Mouse (Mus musculus): ENCODE data around the gene Mmgt2. TPM values are rescaled to one million over a fixed set of nuclear protein-coding genes. Genes with fewer than 3 reads are reported as not detected.

The Mmgt2 gene
- polyA plus RNA-seq, 1 experiment from 2014 or later: 44.2 TPM

- DNase-seq (ENCODE audit: low spot score): peak; percentile 75
- no peaks in the 10 kb centered on the region for H3K27me3 ChIP-seq (replicated peaks; ENCODE audit: low read depth, poor library complexity, severe bottlenecking)
- H3K36me3 ChIP-seq (replicated peaks): peaks cover 15% of the 10 kb centered on the region
- H3K4me3 ChIP-seq: peak overlapping the region; percentile 49
- no peaks in the 10 kb centered on the region for H3K9me3 ChIP-seq
- peak overlapping the region; percentile 87 for H3K27ac ChIP-seq (replicated peaks)
- 1% methylated on average over 9 of the region's 9 CpGs for WGBS
- H3K4me1 ChIP-seq: peaks cover 62% of the 10 kb centered on the region
These were observed 18.9 kb upstream of the Mmgt2 start for GRCm38 (mm10) chr11:62629352-62630224.

DNA sequence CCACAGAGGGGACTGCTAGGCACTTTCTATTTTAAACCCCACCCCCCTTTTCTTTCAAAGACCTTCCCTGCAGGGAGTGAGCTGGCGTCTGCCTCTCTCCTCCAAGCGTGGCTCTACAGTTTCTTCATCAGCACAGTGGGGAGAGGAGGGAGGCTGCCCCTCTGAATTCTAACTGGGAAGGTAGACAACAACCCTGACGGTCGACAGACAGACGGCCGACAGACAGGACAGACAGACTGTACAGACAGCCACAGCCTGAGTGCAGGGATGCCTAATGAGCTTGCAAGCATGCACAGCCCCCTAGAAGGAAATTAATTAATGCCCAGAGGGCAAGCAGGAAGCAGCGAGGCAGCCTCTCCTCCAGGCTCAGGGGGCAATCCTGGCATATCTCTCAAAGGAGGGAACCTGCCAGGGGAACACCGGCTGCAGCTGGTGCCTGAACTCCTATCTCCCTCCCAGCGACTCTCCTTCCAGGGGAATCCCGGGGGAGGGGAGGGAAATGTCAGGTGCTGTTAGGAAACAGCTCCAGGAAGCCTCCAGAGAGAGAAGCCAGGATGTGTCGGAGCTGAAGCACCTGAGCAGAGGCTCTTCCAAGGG is 18.1 kb upstream of the Mmgt2 start:
- Histone ChIP-seq H3K27me3 (replicated peaks; ENCODE audit: low read depth, poor library complexity, severe bottlenecking) (no peaks in the 10 kb centered on the region), H3K36me3 (replicated peaks) (peaks cover 15% of the 10 kb centered on the region), H3K4me3 (peak overlapping the region; percentile 49), H3K9me3 (no peaks in the 10 kb centered on the region), H3K27ac (replicated peaks) (peak overlapping the region; percentile 87), H3K4me1 (peaks cover 54% of the 10 kb centered on the region)
- 2% methylated on average over 11 of the region's 11 CpGs for WGBS
- peak; percentile 40 for DNase-seq (ENCODE audit: low spot score)

DNA sequence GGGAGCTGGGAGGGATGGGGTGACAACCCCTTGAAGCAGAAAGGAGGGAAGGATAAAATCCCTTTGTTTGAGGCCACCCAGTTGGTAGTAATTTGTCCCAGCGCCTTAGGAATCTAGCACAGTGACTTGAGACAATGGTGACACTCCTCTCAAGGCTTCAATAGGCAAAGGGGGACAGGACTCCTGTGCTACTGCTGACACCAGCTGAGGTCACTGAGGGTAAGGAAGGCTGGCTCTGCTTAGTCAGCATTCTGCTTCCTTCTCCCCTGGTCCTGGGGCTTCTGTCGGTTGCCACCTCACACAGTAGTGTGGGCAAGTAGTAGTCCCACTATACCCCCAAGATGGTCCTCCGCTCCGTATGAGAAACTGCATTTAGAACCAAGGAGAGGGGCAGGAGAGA is 17.3 kb upstream of the Mmgt2 start:
- 35% methylated on average over 4 of the region's 4 CpGs for WGBS
- Histone ChIP-seq H3K36me3 (replicated peaks) (peaks cover 15% of the 10 kb centered on the region), H3K4me3 (peak overlapping the region; percentile 49; the same call in 1 of the 2 replicates), H3K9me3 (no peaks in the 10 kb centered on the region), H3K27ac (replicated peaks) (peak overlapping the region; percentile 87), H3K4me1 (peaks cover 53% of the 10 kb centered on the region), H3K27me3 (replicated peaks; ENCODE audit: low read depth, poor library complexity, severe bottlenecking) (no peaks in the 10 kb centered on the region)
- no peak for DNase-seq (ENCODE audit: low spot score)

GRCm38 (mm10) chr11:62635406-62635805 is 13.1 kb upstream of the Mmgt2 start:
- no peaks in the 10 kb centered on the region for H3K27me3 ChIP-seq (replicated peaks; ENCODE audit: low read depth, poor library complexity, severe bottlenecking)
- WGBS: 68% methylated on average over 3 of the region's 3 CpGs
- H3K27ac ChIP-seq (replicated peaks): no peak overlapping the region
- no peaks in the 10 kb centered on the region for H3K9me3 ChIP-seq
- H3K36me3 ChIP-seq (replicated peaks): peaks cover 23% of the 10 kb centered on the region
- no peak overlapping the region for H3K4me3 ChIP-seq
- peaks cover 54% of the 10 kb centered on the region for H3K4me1 ChIP-seq
- DNase-seq (ENCODE audit: low spot score): no peak

- 58% methylated on average over 11 of the region's 11 CpGs for WGBS
These were observed 12.2 kb upstream of the Mmgt2 start for GRCm38 (mm10) chr11:62636105-62636839.

DNA sequence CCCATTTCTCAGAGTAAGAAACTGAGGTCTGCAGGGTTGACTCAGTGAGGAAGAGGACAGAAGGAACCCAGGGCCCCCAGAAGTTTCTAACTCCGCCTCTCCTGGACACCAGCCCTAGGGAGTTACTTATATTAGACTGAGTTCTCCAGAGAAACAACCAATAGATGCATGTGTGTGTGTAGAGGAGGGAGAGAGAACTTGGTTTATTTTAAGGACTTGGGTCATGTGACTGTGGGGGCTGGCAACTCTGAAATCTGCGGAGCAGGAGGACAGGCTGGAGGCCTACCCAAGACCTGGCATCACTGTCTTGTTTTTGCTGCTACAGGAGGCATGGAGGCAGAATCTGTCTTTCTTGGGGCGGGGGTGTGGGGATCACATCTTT is 11.6 kb upstream of the Mmgt2 start:
- 89% methylated on average over 3 of the region's 3 CpGs for WGBS
- peaks cover 23% of the 10 kb centered on the region for H3K36me3 ChIP-seq (replicated peaks)
- no peak overlapping the region for H3K27ac ChIP-seq (replicated peaks)
- H3K4me3 ChIP-seq: no peak overlapping the region
- H3K27me3 ChIP-seq (replicated peaks; ENCODE audit: low read depth, poor library complexity, severe bottlenecking): no peaks in the 10 kb centered on the region
- H3K9me3 ChIP-seq: no peaks in the 10 kb centered on the region
- peaks cover 41% of the 10 kb centered on the region for H3K4me1 ChIP-seq
- no peak for DNase-seq (ENCODE audit: low spot score)

More at GRCm38 (mm10) chr11:62636105-62636839, 12.2 kb upstream of the Mmgt2 start:
- peaks cover 46% of the 10 kb centered on the region for H3K4me1 ChIP-seq
- DNase-seq (ENCODE audit: low spot score): no peak
- peaks cover 23% of the 10 kb centered on the region for H3K36me3 ChIP-seq (replicated peaks)
- no peak overlapping the region for H3K4me3 ChIP-seq
- no peaks in the 10 kb centered on the region for H3K9me3 ChIP-seq
- H3K27me3 ChIP-seq (replicated peaks; ENCODE audit: low read depth, poor library complexity, severe bottlenecking): no peaks in the 10 kb centered on the region
- H3K27ac ChIP-seq (replicated peaks): peak overlapping the region; percentile 54

- WGBS: 77% methylated on average over 5 of the region's 5 CpGs
These were observed 11.1 kb upstream of the Mmgt2 start for GRCm38 (mm10) chr11:62637401-62637800.

DNA sequence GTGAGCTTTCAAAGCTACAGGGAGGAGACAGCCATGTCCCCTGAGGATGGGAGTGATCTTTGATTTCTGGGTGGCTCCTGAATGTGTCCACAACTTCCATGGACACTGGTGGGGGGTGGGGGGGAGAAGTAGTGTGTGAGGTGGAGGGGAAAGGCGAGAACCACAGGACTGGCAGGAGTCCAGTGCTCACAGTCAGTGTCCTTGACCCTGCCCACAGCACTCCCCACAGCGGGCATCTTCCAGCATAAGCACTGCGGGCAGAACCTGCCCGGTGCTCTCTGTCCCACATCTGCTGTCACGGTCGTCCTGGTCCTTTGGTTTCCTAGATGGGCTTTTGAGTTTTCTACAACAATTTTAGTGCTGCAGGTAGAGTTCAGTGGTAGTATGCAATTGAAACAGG is 10.7 kb upstream of the Mmgt2 start:
- no peak overlapping the region for H3K4me3 ChIP-seq
- H3K4me1 ChIP-seq: peaks cover 44% of the 10 kb centered on the region
- H3K9me3 ChIP-seq: no peaks in the 10 kb centered on the region
- DNase-seq (ENCODE audit: low spot score): no peak
- WGBS: 91% methylated on average over 6 of the region's 6 CpGs
- peaks cover 23% of the 10 kb centered on the region for H3K36me3 ChIP-seq (replicated peaks)
- no peak overlapping the region for H3K27ac ChIP-seq (replicated peaks)
- no peaks in the 10 kb centered on the region for H3K27me3 ChIP-seq (replicated peaks; ENCODE audit: low read depth, poor library complexity, severe bottlenecking)

More at GRCm38 (mm10) chr11:62637401-62637800, 11.1 kb upstream of the Mmgt2 start:
- H3K4me1 ChIP-seq: peaks cover 40% of the 10 kb centered on the region
- no peaks in the 10 kb centered on the region for H3K27me3 ChIP-seq (replicated peaks; ENCODE audit: low read depth, poor library complexity, severe bottlenecking)
- no peaks in the 10 kb centered on the region for H3K9me3 ChIP-seq
- H3K27ac ChIP-seq (replicated peaks): no peak overlapping the region
- no peak for DNase-seq (ENCODE audit: low spot score)
- H3K36me3 ChIP-seq (replicated peaks): peaks cover 23% of the 10 kb centered on the region
- no peak overlapping the region for H3K4me3 ChIP-seq

- no peaks in the 10 kb centered on the region for H3K9me3 ChIP-seq
- no peak overlapping the region for H3K27ac ChIP-seq (replicated peaks)
- no peak overlapping the region for H3K4me3 ChIP-seq
- WGBS: 91% methylated on average over 4 of the region's 4 CpGs
- H3K4me1 ChIP-seq: peaks cover 50% of the 10 kb centered on the region
- peaks cover 24% of the 10 kb centered on the region for H3K36me3 ChIP-seq (replicated peaks)
- DNase-seq (ENCODE audit: low spot score): no peak
- H3K27me3 ChIP-seq (replicated peaks; ENCODE audit: low read depth, poor library complexity, severe bottlenecking): no peaks in the 10 kb centered on the region
These were observed 10.1 kb upstream of the Mmgt2 start for GRCm38 (mm10) chr11:62638402-62638801.

DNA sequence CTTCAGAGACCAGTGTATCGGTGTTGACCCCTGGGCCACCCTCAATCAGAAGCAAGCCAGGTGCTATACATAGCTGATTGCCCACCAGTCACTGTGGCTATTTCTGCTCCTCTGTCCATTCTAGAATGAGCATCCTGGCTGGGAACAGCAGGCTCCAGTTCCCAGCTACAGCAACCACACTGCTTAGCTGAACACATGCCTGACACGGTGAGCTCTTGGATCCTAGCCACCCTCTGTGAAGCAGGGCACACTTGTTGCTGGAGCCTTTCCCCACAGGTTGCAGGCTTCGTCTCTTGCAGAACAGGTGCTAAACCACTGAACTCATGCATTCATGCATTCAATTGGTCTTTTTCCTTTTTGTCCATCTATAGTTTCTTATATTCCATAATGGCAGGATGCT is 8.1 kb upstream of the Mmgt2 start:
- no peaks in the 10 kb centered on the region for H3K27me3 ChIP-seq (replicated peaks; ENCODE audit: low read depth, poor library complexity, severe bottlenecking)
- peaks cover 36% of the 10 kb centered on the region for H3K36me3 ChIP-seq (replicated peaks)
- DNase-seq (ENCODE audit: low spot score): no peak
- 88% methylated on average over 3 of the region's 3 CpGs for WGBS
- no peak overlapping the region for H3K4me3 ChIP-seq
- H3K27ac ChIP-seq (replicated peaks): no peak overlapping the region
- H3K4me1 ChIP-seq: peaks cover 67% of the 10 kb centered on the region
- no peaks in the 10 kb centered on the region for H3K9me3 ChIP-seq

DNA sequence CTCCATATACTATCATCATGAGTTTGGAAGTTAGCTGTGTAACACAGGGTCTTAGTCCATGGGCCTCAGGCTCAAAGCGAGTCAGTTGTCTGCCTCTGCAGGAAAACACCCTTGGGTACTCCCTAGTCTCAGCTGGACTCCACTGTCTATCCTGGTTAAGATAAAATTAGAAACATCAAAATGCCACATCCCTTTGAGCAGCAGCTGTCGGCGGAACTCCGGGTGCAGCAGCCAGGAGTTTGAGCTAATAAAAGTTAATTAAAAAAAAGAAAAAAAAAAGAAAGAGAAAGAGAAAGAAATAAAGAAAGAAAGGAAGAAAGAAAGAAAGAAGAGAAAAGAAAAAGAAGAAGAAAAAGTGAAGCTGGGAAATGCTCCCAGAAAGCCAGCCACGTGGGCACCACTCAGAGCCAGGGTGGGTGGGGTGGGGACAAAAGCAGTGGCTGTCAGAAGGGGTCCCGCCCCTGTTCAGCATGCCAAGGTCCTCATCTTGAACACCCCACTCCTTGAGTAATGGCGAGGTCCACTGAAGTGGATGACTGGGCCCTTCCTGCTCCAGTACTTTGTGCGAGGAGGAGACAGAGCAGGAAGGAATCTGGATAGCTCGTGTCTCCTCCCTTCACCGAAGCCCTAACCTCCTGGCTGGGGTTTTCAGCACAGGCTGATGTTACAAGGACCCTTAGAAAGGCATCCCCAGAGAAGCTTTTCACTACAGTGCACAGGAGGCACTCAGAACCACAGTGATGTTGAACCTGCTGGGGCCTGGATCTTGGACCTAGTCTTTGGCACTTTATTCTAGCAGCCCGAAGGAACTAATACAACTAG is 6.2 kb upstream of the Mmgt2 start:
- 72% methylated on average over 11 of the region's 11 CpGs for WGBS
- Histone ChIP-seq H3K9me3 (no peaks in the 10 kb centered on the region), H3K4me1 (peaks cover 70% of the 10 kb centered on the region), H3K27me3 (replicated peaks; ENCODE audit: low read depth, poor library complexity, severe bottlenecking) (no peaks in the 10 kb centered on the region), H3K4me3 (no peak overlapping the region), H3K27ac (replicated peaks) (no peak overlapping the region), H3K36me3 (replicated peaks) (peaks cover 35% of the 10 kb centered on the region)
- no peak for DNase-seq (ENCODE audit: low spot score)

All from embryonic facial prominence, embryonic 10.5 days (tissue).